Comparison of ENCODE assay signal across 9 mouse cellular contexts in genomic region chr4:118543158-118543530, GRCm38 (mm10). TPM values are rescaled to one million over a fixed set of nuclear protein-coding genes. Genes with fewer than 3 reads are reported as not detected.
DNase-seq lines count a peak whose midpoint lies in the region; ATAC-seq lines count a peak whose summit lies in the region.
"Had no signal": no experiment of that assay in that cellular context is flagged by ENCODE, and none has a peak within 500 bp of the region (broad histone marks: within the 10 kb centered on the region; RNA-seq: fewer than 3 reads in every experiment).

No protein-coding gene starts in this region.

- no peak overlapping the region for H3K9ac ChIP-seq in embryonic facial prominence, embryonic 11.5 days (replicated peaks; ENCODE audit: low read length)
- H3K9ac ChIP-seq in hindbrain, embryonic 14.5 days, result no peak overlapping the region
- no peak overlapping the region for H3K9ac ChIP-seq in limb, embryonic 12.5 days (replicated peaks)
- H3K9ac ChIP-seq in midbrain, embryonic 15.5 days, result no peak overlapping the region

- H3K4me1 ChIP-seq in embryonic facial prominence, embryonic 11.5 days (ENCODE audit: control insufficient read depth, insufficient read depth, low read length), result no peaks in the 10 kb centered on the region
- H3K4me1 ChIP-seq in hindbrain, embryonic 14.5 days (replicated peaks; ENCODE audit: control insufficient read depth, insufficient read depth, low read length), result peaks cover 4% of the 10 kb centered on the region; the same call in 1 of the 2 replicates
- H3K4me1 ChIP-seq in limb, embryonic 12.5 days (replicated peaks), result peaks cover 21% of the 10 kb centered on the region
- H3K4me1 ChIP-seq in midbrain, embryonic 15.5 days, result 0 out of 2 replicates have a peak, but pooled peaks cover 6% of the 10 kb centered on the region

- H3K4me3 ChIP-seq in embryonic facial prominence, embryonic 11.5 days (ENCODE audit: low read depth, low read length), result peak overlapping the region; percentile 23
- H3K4me3 ChIP-seq in hindbrain, embryonic 14.5 days (replicated peaks; ENCODE audit: low read length), result peak overlapping the region; percentile 29
- peak overlapping the region; percentile 33 for H3K4me3 ChIP-seq in limb, embryonic 12.5 days (replicated peaks)
- H3K4me3 ChIP-seq in midbrain, embryonic 15.5 days, result peak overlapping the region; percentile 28

- H3K4me2 ChIP-seq in embryonic facial prominence, embryonic 11.5 days (ENCODE audit: low read depth, low read length), result peak overlapping the region; percentile 55
- H3K4me2 ChIP-seq in hindbrain, embryonic 14.5 days (replicated peaks), result peak overlapping the region; percentile 55
- H3K4me2 ChIP-seq in limb, embryonic 12.5 days, result peak overlapping the region; percentile 67
- H3K4me2 ChIP-seq in midbrain, embryonic 15.5 days, result peak overlapping the region; percentile 54

- no peak overlapping the region for H3K27ac ChIP-seq in embryonic facial prominence, embryonic 11.5 days (replicated peaks; ENCODE audit: low read depth, low read length)
- H3K27ac ChIP-seq in hindbrain, embryonic 14.5 days, result no peak overlapping the region
- no peak overlapping the region for H3K27ac ChIP-seq in limb, embryonic 12.5 days
- H3K27ac ChIP-seq in midbrain, embryonic 15.5 days, result no peak overlapping the region

- no peaks in the 10 kb centered on the region for H3K9me3 ChIP-seq in embryonic facial prominence, embryonic 11.5 days (replicated peaks; ENCODE audit: control insufficient read depth, low read length)
- no peaks in the 10 kb centered on the region for H3K9me3 ChIP-seq in hindbrain, embryonic 14.5 days (ENCODE audit: control insufficient read depth, low read length)
- no peaks in the 10 kb centered on the region; the same call in 1 of the 2 replicates for H3K9me3 ChIP-seq in limb, embryonic 12.5 days
- H3K9me3 ChIP-seq in midbrain, embryonic 15.5 days, result peaks cover 4% of the 10 kb centered on the region; the same call in 1 of the 2 replicates
- H3K9me3 ChIP-seq: G1E had no signal

- 14% methylated on average over 13 of the region's 13 CpGs for WGBS in embryonic facial prominence, embryonic 11.5 days
- 22% methylated on average over 13 of the region's 13 CpGs for WGBS in hindbrain, embryonic 14.5 days
- 16% methylated on average over 13 of the region's 13 CpGs for WGBS in limb, embryonic 12.5 days
- 23% methylated on average over 13 of the region's 13 CpGs for WGBS in midbrain, embryonic 15.5 days

- no peaks in the 10 kb centered on the region for H3K27me3 ChIP-seq in embryonic facial prominence, embryonic 11.5 days (ENCODE audit: control insufficient read depth, insufficient read depth, low read length)
- 0 out of 2 replicates have a peak, but pooled peaks cover 12% of the 10 kb centered on the region for H3K27me3 ChIP-seq in hindbrain, embryonic 14.5 days (ENCODE audit: control insufficient read depth, insufficient read depth, low read length)
- peaks cover 22% of the 10 kb centered on the region for H3K27me3 ChIP-seq in limb, embryonic 12.5 days
- no peaks in the 10 kb centered on the region for H3K27me3 ChIP-seq in midbrain, embryonic 15.5 days (replicated peaks)

- DNase-seq in frontal cortex, postnatal 10 days (ENCODE audit: low spot score in 2 of 2), result no peak
- DNase-seq in embryonic facial prominence, embryonic 11.5 days (ENCODE audit: low spot score), result peak; percentile 14
- no peak for DNase-seq in hindbrain, embryonic 14.5 days (ENCODE audit: low spot score)
- DNase-seq in spleen, adult 18-20 months, result no peak
- DNase-seq in ovary, postnatal 14 days (ENCODE audit: low spot score), result no peak

- peak; percentile 75 for ATAC-seq in frontal cortex, adult (ENCODE audit: low TSS enrichment)
- no peak for ATAC-seq in embryonic facial prominence, embryonic 11.5 days (replicated peaks; ENCODE audit: insufficient number of reproducible peaks, low FRiP score, low TSS enrichment, low read depth)
- no peak for ATAC-seq in hindbrain, embryonic 14.5 days (ENCODE audit: low FRiP score)
- no peak for ATAC-seq in limb, embryonic 12.5 days (ENCODE audit: insufficient number of reproducible peaks, insufficient read depth, low FRiP score, low TSS enrichment, low read depth)
- 0 out of 2 replicates have a peak, but pooled peaks have one; percentile 20 for ATAC-seq in midbrain, embryonic 15.5 days (replicated peaks)

- H3K36me3 ChIP-seq in embryonic facial prominence, embryonic 11.5 days (replicated peaks; ENCODE audit: control insufficient read depth, insufficient read depth, low read depth, low read length), result no peaks in the 10 kb centered on the region
- H3K36me3 ChIP-seq in hindbrain, embryonic 14.5 days (replicated peaks; ENCODE audit: control insufficient read depth, insufficient read depth), result no peaks in the 10 kb centered on the region
- H3K36me3 ChIP-seq in limb, embryonic 12.5 days, result no peaks in the 10 kb centered on the region
- H3K36me3 ChIP-seq in midbrain, embryonic 15.5 days (replicated peaks), result no peaks in the 10 kb centered on the region
- H3K36me3 ChIP-seq: G1E had no signal

RNA-seq across cellular contexts. Expression of gene Tmem125, which starts 0.7 kb away (rescaled TPM):
- 0.90 and 1.4 TPM in 2 replicates for polyA plus RNA-seq in embryonic facial prominence, embryonic 11.5 days (2014; fragmentation: Nextera tagmentation; extraction: Ambion mirVana)
- not detected in 2 replicates for polyA plus RNA-seq in hindbrain, embryonic 14.5 days (2014; fragmentation: Nextera tagmentation; extraction: Ambion mirVana)
- polyA plus RNA-seq in limb, embryonic 12.5 days (2016; fragmentation: Nextera tagmentation; extraction: Ambion mirVana), result 0.58 and 1.2 TPM in 2 replicates
- 0.20 and 0.32 TPM in 2 replicates for polyA plus RNA-seq in midbrain, embryonic 15.5 days (2015; fragmentation: Nextera tagmentation; extraction: Ambion mirVana)
- polyA plus RNA-seq: G1E had no signal

RNA-seq across cellular contexts. Expression of gene 2610528J11Rik, which starts 16.3 kb away (rescaled TPM):
- 2.5 and 3.1 TPM in 2 replicates for polyA plus RNA-seq in embryonic facial prominence, embryonic 11.5 days (2014; fragmentation: Nextera tagmentation; extraction: Ambion mirVana)
- not detected in 2 replicates for polyA plus RNA-seq in hindbrain, embryonic 14.5 days (2014; fragmentation: Nextera tagmentation; extraction: Ambion mirVana)
- polyA plus RNA-seq in limb, embryonic 12.5 days (2016; fragmentation: Nextera tagmentation; extraction: Ambion mirVana), result 0.73 and 1.6 TPM in 2 replicates
- polyA plus RNA-seq in midbrain, embryonic 15.5 days (2015; fragmentation: Nextera tagmentation; extraction: Ambion mirVana), result 0.18 TPM in 1 of 2 replicates, not detected in the other
- polyA plus RNA-seq: G1E had no signal

RNA-seq across cellular contexts. Expression of gene Tie1, which starts 53.3 kb away (rescaled TPM):
- 8.9 and 11.8 TPM in 2 replicates for polyA plus RNA-seq in embryonic facial prominence, embryonic 11.5 days (2014; fragmentation: Nextera tagmentation; extraction: Ambion mirVana)
- polyA plus RNA-seq in hindbrain, embryonic 14.5 days (2014; fragmentation: Nextera tagmentation; extraction: Ambion mirVana), result 14.3 and 15.1 TPM in 2 replicates
- 16.6 and 18.4 TPM in 2 replicates for polyA plus RNA-seq in limb, embryonic 12.5 days (2016; fragmentation: Nextera tagmentation; extraction: Ambion mirVana)
- polyA plus RNA-seq in midbrain, embryonic 15.5 days (2015; fragmentation: Nextera tagmentation; extraction: Ambion mirVana), result 16.8 and 17.1 TPM in 2 replicates

Comparison
In these comparisons a context has a peak if more than half of its experiments do, and no peak if none do; other contexts are left out.
1. ATAC-seq: peak in frontal cortex, adult (single experiment) and midbrain, embryonic 15.5 days (single experiment); none in embryonic facial prominence, embryonic 11.5 days (single experiment), hindbrain, embryonic 14.5 days (single experiment) and limb, embryonic 12.5 days (single experiment).
2. Peak in every context shown above with its lines, with median percentiles within 50 percentile points of each other: H3K4me2 ChIP-seq and H3K4me3 ChIP-seq.